Mouse (Mus musculus): Measurements from ENCODE around the gene Eml6.

Eml6 gene

DNA sequence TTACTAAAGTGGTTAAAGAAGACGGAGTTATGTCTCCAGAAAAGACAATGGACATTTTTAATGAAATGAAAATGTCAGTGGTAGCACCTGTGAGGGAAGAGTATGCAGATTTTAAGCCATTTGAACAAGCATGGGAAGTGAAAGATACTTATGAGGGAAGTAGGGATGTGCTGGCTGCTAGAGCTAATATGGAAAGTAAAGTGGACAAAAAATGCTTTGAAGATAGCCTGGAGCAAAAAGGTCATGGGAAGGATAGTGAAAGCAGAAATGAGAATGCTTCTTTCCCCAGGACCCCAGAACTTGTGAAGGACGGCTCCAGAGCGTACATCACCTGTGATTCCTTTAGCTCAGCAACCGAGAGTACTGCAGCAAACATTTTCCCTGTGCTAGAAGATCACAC is 319.0 kb downstream of the Eml6 start:
- no peak for ATAC-seq (ENCODE audit: insufficient number of reproducible peaks, low FRiP score, low TSS enrichment)

- no peak for ATAC-seq (ENCODE audit: insufficient number of reproducible peaks, low FRiP score, low TSS enrichment)
Measured at GRCm38 (mm10) chr11:29705263-29705662, 320.6 kb downstream of the Eml6 start.

GRCm38 (mm10) chr11:29702721-29703120 is 323.1 kb downstream of the Eml6 start:
- no peak for ATAC-seq (ENCODE audit: insufficient number of reproducible peaks, low FRiP score, low TSS enrichment)

- ATAC-seq (ENCODE audit: insufficient number of reproducible peaks, low FRiP score, low TSS enrichment): no peak
Measured at GRCm38 (mm10) chr11:29694754-29695153, 331.1 kb downstream of the Eml6 start.

DNA sequence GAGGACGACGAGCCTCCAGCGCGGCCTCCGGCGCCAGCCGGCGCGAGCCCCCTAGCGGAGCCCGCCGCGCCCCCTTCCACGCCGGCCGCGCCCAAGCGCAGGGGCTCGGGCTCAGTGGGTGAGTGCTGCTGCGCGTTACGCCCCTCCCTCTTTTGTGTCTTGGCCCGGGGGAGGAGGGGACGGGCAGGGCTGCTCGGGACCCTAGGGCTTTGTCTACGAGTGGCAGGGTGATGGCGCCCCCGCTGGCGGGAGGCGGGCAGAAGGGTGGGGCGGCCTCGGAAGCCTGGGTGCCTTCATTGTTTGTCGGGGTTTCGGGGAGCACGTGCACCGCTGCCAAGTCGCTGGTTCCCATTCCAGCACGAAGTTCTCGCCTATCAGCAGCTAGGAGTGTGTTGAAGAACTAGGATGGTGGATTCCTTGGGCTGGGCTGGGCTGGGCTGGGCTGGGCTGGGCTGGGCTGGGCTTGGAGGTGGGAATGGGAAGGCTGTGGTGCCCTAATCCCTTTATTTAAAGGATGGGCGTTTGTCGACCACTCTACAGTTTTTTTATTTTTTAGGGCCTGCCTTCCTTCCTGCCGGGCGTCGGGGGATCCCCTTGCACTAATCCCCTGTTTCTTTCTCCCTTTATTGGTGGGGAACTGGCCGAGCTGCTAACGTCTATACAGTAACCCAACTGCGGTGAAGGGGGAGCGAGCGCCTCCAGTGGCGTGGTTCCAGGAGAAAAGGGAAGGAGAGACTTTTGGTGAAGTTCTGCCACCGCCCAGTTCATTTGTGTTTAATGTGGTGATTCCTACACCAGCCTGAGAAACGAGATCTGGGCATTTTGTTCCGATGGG is 332.0 kb downstream of the Eml6 start:
- ATAC-seq (ENCODE audit: insufficient number of reproducible peaks, low FRiP score, low TSS enrichment): peak; percentile 43

Data from cerebellum, adult (tissue).